Comparison of ENCODE assay signal across 9 mouse cellular contexts in the genomic region with DNA sequence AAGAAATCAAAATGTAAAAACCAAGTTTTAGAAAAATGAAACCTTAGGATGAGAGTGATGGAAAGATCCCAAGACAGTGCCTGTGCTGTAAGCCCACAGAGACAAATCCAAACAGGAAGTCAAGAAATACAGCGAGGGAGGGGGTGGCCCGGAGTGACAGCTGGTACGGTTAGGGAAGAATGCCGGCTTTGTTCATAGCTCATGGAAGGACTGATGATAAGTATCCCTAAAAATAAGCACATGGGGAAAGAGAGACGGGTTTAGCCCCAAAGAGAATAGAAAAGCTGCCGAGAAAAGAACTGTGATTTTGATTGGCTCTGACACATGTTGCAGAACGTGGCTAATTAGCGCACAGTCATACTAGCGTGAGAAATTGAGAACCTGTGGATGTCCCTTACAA.
DNase-seq lines count a peak whose midpoint lies in the region; ATAC-seq and TF ChIP-seq lines count a peak whose summit lies in the region.
"Had no signal": no experiment of that assay in that cellular context is flagged by ENCODE, and none has a peak within 500 bp of the region (broad histone marks: within the 10 kb centered on the region; RNA-seq: fewer than 3 reads in every experiment).

No protein-coding gene starts in this region.

- DNase-seq in cerebellum, postnatal 10 days, result peak; percentile 34 to 47
- DNase-seq in cerebellum, adult 11-12 months, result no peak
- DNase-seq in left cerebral cortex, postnatal 4 days, result peak; percentile 16
- DNase-seq in left cerebral cortex, postnatal 36 days (ENCODE audit: low spot score in 2 of 2), result no peak
- peak; percentile 46 to 62 for DNase-seq in heart, adult 9 months (ENCODE audit: low spot score in 2 of 2)
- DNase-seq in limb, embryonic 14.5 days (ENCODE audit: low spot score), result peak; percentile 6
- no peak for DNase-seq in right cerebral cortex, postnatal 25 days
- DNase-seq: liver, embryonic 13.5 days had no signal

- 62% methylated on average over 9 of the region's 9 CpGs for WGBS in limb, embryonic 14.5 days

- H3K4me3 ChIP-seq in limb, embryonic 14.5 days (replicated peaks; ENCODE audit: low read length), result no peak overlapping the region
- H3K4me3 ChIP-seq: liver, embryonic 13.5 days had no signal

- TF ChIP-seq POLR2A in limb, embryonic 14.5 days (IDR thresholded peaks at IDR 0.05; ENCODE audit: borderline replicate concordance, extremely low read depth, insufficient read depth, insufficient read length), result no peak

- intact Hi-C loops in left cerebral cortex, postnatal 4 days (cut with DNase I), result no loop called here
- intact Hi-C loops in left cerebral cortex, postnatal 36 days (cut with DNase I), result no loop called here

- no peak overlapping the region for H3K4me2 ChIP-seq in limb, embryonic 14.5 days (replicated peaks; ENCODE audit: low read depth, low read length, severe bottlenecking)
- H3K4me2 ChIP-seq: liver, embryonic 13.5 days had no signal

- H3K4me1 ChIP-seq in limb, embryonic 14.5 days (ENCODE audit: control insufficient read depth, insufficient read depth, low read length), result no peaks in the 10 kb centered on the region
- H3K4me1 ChIP-seq: liver, embryonic 13.5 days had no signal

- peak; percentile 50; the same call in 1 of the 2 replicates for ATAC-seq in limb, embryonic 14.5 days (ENCODE audit: low FRiP score, low read depth)
- ATAC-seq in megakaryocyte, adult 5-6 weeks (ENCODE audit: poor library complexity, severe bottlenecking), result no peak

- no peak overlapping the region for H3K27ac ChIP-seq in limb, embryonic 14.5 days (replicated peaks; ENCODE audit: low read depth, low read length)
- H3K27ac ChIP-seq: liver, embryonic 13.5 days had no signal

- H3K9me3 ChIP-seq in limb, embryonic 14.5 days (ENCODE audit: control insufficient read depth, low read length), result no peaks in the 10 kb centered on the region
- H3K9me3 ChIP-seq: liver, embryonic 13.5 days had no signal

- no peak overlapping the region for H3K9ac ChIP-seq in limb, embryonic 14.5 days (ENCODE audit: low read depth, low read length, severe bottlenecking)
- H3K9ac ChIP-seq: liver, embryonic 13.5 days had no signal

- H3K27me3 ChIP-seq in limb, embryonic 14.5 days (ENCODE audit: control insufficient read depth, insufficient read depth, low read length), result no peaks in the 10 kb centered on the region
- H3K27me3 ChIP-seq: liver, embryonic 13.5 days had no signal

- H3K36me3 ChIP-seq in limb, embryonic 14.5 days (ENCODE audit: control insufficient read depth, insufficient read depth, low read length), result no peaks in the 10 kb centered on the region
- H3K36me3 ChIP-seq: liver, embryonic 13.5 days had no signal

Comparison
In these comparisons a context has a peak if more than half of its experiments do, and no peak if none do; other contexts are left out.
1. DNase-seq: peak in cerebellum, postnatal 10 days (2 of 2), left cerebral cortex, postnatal 4 days (single experiment), heart, adult 9 months (2 of 2) and limb, embryonic 14.5 days (single experiment); none in cerebellum, adult 11-12 months (single experiment), left cerebral cortex, postnatal 36 days (0 of 2) and right cerebral cortex, postnatal 25 days (single experiment).